Mouse (Mus musculus) T-helper 1 cell (primary cell): ENCODE measurements around the gene Gm49366.
"Not testable (repeated sequence)": the region's sequence is repeated elsewhere in the genome, so short reads cannot be mapped to it uniquely, and the experiment has no call there.

Source experiments
- in situ Hi-C: fragments of 300-600 bp; cut with MboI, MseI; formaldehyde crosslinking; loops from one replicate; pipeline ENCODE4 v1.15.1; 2025; ENCODE audit warnings: high pct_unique_total_duplicates

Gm49366 gene

DNA sequence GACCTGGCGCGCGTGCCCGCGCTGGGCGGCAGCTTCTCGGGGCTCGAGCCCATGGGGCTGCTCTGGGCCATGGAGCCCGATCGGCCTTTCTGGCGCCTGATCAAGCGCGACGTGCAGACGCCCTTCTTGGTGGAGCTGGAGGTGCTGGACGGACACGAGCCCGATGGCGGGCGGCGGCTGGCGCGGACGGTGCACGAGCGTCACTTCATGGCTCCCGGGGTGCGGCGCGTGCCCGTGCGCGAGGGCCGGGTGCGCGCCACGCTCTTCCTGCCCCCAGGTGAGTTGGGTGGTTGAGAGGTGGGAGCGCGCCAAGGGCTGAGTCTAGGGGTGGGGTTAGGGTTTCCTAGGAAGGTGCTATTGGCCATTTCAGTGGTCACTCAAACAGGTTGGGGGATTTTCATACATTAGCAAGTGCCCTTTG, at the start of gene Gm49366:
TSS of gene Gm49366 (plus strand) at position 245 of the 421 bp plus-strand sequence.
- in situ Hi-C loops, result not testable (repeated sequence)

GRCm38 (mm10) chr12:83989378-83989777, 49.4 kb upstream of the Gm49366 start:
- in situ Hi-C loops, result no loop called here

DNA sequence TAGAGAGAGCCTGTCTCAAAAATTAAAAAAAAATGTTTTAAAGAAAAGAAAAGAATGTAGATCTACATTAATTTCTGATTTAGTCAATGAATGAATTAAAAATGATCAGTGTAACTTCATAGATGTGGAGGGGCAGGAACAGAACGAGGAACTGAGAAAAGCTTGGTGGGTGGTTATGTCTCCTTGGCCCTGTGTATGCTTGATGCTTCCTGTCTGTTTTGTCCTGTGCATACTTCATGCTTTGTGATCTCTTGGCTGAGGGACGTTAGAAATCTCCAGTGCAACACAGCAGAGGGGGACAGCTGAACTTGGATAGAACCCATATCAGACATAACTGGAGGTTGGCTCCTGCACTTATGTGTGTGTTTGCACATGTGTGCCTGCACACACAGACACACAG, 41.5 kb upstream of the Gm49366 start:
- in situ Hi-C loops, result no loop called here

GRCm38 (mm10) chr12:83998341-83999107, 40.2 kb upstream of the Gm49366 start:
- in situ Hi-C loops, result no loop called here

GRCm38 (mm10) chr12:83999237-83999636, 39.5 kb upstream of the Gm49366 start:
- in situ Hi-C loops, result not testable (repeated sequence)

DNA sequence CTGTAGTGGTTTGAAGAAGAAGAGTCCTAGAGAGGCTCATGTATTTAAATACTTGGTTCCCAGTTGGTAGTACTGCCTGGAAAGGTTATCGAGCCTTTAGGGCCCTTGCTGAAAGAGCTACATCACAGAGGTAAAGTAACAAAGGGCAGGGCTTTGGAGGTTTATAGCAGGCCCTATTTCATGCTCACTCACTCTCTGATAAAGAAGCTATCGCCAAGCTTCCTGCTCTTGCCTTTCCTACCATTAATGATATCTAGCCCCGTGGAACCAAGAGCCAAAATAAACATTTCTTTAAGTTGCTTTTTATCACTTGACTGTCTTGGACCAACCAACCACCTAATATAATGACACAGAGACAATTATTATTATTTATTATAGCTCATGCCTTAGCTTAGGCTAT, 38.3 kb upstream of the Gm49366 start:
- in situ Hi-C loops, result no loop called here

DNA sequence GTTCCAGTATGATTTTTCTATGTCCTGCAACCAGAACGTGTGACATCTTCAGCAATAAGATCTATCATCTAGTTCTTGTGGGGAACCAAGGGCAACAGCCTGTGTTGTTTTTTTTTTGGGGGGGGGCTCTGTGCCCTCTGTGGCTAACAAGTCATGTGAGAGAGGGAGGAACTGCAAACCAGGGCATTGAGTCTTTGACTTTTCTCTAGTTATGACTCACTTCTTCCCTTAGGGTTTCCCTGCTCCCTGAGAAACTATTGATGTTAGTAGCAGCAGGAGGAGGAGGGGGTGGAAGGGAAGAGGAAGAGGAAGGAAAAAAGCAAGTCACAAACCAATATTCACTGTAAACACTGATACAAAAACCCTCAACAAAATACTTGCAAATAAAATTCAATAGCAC, 34.9 kb upstream of the Gm49366 start:
- in situ Hi-C loops, result no loop called here

- in situ Hi-C loops, result no loop called here
Measured at GRCm38 (mm10) chr12:84008251-84008650, 30.5 kb upstream of the Gm49366 start.

GRCm38 (mm10) chr12:84008729-84009128, 30.0 kb upstream of the Gm49366 start:
- in situ Hi-C loops, result no loop called here

DNA sequence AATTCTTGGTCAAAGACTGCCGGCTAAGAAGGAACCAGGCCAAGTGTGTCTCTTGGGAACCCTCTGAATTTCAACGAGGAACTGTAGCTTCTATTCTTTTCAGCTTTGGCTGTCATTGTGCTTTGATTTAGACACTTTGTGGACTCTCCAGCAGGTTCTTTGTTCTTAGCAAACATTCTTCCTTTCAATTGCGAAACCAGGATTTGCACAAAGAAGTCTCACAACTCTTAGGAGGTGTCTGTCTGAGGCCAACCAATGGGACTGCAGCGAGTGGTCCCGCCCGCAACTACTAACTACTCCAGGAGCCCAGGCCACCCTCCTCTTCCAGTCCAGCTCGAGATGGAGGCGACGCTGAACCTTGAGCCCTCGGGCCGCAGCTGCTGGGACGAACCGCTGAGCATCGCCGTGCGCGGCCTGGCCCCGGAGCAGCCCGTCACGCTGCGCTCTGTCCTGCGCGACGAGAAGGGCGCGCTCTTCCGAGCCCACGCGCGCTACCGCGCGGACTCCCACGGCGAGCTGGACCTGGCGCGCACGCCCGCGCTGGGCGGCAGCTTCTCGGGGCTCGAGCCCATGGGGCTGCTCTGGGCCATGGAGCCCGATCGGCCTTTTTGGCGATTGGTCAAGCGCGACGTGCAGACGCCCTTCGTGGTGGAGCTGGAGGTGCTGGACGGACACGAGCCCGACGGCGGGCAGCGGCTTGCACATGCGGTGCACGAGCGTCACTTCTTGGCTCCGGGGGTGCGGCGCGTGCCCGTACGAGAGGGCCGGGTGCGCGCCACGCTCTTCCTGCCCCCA, 29.4 kb upstream of the Gm49366 start, which contains the start of gene Acot1:
TSS of gene Acot1 (plus strand) at position 320 of the 795 bp plus-strand sequence.
- in situ Hi-C loops, result not testable (repeated sequence)

GRCm38 (mm10) chr12:84010201-84010600, 28.5 kb upstream of the Gm49366 start:
- in situ Hi-C loops, result no loop called here

DNA sequence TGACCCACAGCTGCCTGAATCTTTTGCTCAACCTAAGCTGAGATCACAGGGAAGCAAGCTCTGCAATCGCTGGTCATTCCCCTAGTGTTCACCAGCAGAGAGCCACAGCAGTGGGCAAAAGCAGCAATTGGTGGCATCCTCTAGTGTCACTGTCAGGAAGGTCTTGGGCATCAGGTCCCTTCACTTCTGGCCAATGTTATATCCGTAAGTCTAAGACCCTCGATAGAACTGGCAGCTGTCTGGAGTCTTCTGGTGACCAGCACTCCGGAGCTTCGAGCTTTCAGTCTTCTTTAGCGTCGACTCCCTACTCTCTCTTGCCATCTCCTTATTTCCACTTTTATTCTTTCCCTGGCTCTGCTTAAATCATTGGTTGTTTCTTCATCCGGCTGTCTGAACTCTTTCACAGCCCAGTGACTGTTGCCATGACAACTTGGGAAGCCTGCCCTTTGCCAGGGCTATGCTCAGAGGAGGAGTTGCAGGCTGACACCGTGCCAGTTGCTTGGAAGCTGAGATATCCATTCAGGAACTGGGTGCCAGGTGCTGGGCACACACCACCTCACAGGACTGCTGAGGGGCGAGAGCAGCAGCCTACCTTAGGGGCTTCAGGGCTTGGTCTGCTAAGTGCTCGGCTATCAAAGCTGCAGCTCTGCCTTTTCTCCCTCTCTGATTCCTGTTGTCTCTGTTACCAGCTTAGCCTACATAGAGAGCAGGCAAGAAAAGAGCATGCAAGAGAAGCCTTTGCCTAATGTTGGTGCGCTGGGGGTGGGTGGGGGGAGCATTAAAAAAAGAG, 27.3 kb upstream of the Gm49366 start:
- in situ Hi-C loops, result no loop called here

DNA sequence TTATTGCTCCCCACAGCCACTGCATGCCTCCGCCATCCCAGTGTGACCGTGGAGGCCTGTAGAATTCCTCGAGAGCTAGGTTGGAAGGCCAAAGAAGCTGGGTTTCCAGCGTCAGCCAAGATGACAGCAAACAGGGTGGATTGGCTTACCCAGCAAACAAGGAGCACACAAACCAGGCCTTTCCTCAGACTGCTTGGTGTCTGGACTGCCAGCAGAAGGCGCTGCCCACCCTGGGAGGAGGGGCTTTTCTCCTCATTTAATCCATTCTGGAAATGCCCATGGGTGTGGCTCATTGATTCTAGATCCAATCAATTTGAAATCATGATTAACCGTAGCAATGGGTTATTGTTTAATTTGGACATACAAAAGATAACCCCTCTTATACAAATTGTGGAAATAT, 25.6 kb upstream of the Gm49366 start:
- in situ Hi-C loops, result no loop called here

DNA sequence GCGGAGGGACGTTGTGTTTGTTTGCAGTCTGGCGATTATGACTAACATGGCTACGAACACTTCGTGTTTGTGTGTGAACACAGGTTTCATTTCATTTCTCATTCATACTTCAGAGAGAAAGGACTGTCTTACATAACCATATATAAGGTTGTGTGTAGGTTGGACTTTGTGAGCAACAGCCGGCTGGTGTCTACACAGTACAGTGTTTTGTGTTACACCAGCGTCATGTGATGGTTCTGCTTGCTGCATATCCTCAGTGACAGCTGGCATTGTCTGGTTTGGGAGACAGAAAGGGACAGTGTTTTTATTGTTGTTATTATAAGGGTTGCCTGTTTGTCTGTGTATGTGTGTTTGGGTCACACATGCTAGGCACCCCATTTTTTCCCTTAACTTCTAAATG, 25.0 kb upstream of the Gm49366 start:
- in situ Hi-C loops, result no loop called here

DNA sequence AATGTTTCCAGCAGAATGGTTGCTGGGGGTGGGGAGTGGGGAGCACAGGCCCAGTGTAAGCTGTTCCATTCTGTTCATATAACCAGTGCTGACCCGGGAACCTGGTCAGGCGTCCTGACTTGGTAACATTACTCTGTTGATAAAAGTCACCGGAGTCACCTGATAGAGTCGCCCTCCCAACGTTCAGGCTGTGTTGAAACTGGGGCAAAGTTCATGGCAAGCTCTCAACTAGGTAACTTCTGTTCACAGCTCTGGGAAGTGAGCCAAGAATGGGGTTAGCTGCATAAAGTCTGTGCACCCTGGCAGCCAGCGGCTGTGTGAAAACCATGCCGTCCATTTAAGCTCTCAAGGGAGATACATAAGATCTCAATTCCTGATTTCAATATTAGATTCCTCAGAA, 18.2 kb upstream of the Gm49366 start:
- in situ Hi-C loops, result not testable (repeated sequence)

DNA sequence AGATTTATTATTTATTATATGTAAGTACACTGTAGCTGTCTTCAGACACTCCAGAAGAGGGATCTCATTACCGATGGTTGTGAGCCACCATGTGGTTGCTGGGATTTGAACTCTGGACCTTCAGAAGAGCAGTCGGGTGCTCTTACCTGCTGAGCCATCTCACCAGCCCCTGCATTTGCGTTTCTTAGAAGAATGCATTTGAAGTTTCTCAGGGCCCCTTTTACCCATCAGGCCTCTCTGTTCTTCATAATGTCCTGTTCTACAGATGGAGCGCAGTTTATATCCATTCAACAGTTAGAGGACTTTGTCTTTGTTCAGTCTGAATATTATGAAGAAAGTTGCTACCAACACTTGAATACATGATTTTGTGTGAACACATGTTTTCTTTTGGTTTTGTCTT, 16.5 kb upstream of the Gm49366 start:
- in situ Hi-C loops, result not testable (repeated sequence)

DNA sequence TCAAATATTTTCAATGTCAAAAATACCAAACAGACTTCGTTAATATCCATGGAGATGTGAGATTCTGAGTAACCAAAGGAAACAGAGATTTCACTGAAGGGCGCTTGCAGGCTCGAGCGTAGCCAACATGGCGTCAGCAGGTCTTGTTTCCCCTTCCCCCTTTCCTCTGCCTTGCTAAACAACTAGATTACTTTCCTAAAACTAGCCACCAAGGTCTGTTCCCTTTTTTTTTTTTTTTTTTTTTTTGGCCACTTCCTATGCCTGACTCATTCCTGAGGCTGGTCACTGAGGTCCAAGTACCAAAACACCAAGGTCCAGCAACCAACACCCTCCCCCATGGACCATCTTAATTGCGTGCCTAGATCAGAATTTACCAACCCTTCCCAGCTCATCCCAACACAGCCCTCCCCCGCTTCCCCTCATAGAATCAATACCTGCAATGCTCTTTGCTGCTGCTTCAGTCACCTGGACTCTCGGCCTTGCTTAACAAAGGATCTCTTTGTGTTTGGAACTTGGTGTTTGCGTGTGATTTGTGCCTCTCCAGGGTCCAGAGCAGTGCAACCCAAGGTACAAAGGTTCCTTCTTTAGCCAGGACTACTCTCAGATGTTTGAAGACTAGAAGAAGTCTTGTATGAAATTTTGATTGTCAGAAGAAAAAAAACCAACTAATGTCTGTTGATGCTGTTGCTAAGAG, 15.5 kb upstream of the Gm49366 start:
- in situ Hi-C loops, result no loop called here

GRCm38 (mm10) chr12:84025888-84026287, 12.8 kb upstream of the Gm49366 start:
- in situ Hi-C loops, result loop anchor here (5.0 kb wide), 1 partner anchor 54 kb away; no protein-coding TSS in a partner anchor

DNA sequence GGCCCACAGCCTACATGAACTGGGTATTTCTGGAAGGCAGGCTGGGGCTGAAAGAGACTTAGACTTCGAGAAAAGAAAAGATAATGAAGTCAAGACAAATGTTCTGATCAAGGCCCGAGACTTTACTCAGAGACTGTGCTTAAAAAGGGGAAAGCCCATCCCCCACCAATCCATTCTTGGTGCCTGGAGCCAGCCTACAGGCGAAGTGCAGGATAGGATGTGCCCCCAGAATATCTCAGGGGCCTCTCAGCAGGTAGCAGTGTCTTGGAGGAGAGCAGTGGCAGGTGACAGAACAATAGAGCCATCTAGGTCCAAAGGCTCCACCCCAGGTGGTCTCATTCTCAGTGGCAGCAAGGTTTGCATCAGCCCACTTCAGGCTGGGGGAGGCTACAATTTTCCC, 10.4 kb upstream of the Gm49366 start:
- in situ Hi-C loops, result loop anchor here (5.0 kb wide), 1 partner anchor 56 kb away; no protein-coding TSS in a partner anchor

DNA sequence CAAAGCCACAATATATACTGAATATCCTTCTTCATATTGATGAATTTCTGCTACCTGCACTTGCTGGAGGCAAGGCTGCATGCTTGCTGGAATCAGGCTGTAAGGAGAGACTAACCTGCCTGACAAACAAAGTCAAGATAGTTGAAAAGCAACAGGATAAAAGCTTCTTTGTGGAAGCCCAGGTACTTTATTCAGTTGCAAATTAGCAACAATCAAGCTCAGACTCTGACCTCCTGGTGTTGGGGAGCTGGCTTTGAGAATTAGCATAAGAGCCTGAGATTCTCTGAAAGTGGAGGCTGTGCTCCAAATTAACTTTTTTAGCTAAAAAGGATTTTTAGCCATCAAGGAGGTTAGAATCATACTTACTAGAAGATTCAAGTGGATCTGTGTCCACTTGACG, 9.7 kb upstream of the Gm49366 start:
- in situ Hi-C loops, result loop anchor here (5.0 kb wide), 1 partner anchor 57 kb away; no protein-coding TSS in a partner anchor

DNA sequence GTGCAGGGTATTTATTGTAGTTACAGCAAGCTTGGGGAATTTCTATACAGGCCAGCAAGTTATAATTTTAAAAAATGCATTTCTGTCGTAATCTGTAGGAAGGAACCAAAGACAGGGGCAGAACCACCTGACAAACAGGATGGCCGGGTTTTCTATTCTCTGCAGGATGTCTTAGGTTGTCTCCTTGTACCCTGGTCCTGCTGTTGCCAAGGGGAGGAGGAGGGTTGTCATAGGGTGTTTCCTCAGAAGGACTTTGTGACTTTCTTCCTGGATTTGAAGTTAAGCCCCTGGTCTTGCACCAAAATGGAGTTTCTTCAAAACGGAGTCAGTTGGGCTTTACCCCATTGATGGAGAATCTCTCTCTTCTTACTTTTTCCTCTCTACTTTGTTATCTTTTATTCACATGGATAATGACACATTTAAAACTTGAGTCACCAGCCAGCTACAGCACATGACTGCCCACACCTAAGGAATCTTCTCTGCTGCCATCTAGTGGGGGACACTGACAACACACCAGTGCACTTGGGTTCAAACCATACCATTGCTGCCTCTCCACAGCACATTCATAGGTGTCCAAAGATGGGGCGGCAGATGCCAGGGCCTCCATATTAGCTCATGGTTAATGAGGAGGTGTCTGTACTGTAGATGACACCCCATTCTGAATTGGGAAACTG, 7.9 kb upstream of the Gm49366 start:
- in situ Hi-C loops, result no loop called here
